Mouse (Mus musculus) thymus, postnatal 4 days (tissue): ENCODE results near the gene Maml3.

Experiments
- DNase-seq: peaks from one replicate; pipeline ENCODE4 v3.0.0; 2021

The Maml3 gene

DNA sequence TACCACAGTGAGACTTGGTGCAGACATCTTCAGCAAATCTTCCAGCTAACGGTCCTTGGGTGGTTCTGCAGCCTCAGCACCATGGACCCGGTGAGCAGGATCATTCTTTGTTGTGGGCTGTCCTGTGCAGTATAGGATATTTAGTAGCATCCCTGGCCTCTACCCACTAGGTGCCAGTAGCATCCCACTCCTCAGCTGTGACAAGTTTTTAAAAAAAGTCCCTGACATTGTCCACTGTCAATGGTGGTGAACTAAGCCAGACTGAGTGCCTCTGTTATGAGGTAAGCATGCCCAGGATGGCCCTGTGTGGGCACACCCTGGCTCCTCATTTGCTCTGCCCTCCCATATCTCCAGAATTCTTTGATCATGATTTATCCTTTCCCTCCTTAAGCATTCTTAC, 453.7 kb downstream of the Maml3 start:
- peak; percentile 20 for DNase-seq

DNA sequence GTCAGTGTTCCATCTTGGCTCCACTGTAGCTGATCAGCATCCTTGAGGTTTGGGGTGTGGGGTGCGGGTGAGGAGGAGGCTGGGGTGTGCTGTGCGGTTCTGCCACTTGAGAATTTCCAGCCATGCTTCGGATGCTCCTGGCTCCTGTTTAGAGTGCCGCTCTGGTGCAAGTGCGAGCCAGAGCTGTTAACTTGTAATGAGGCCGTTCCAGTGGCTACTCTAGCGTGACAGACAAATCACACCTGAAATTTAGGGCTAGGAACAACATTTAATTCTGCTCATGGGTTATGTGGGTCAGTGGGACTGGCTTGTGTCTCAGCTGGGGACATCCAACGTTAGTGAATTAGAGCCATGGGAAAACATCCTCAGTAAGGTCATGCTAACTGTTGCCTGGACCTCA, 454.9 kb downstream of the Maml3 start:
- no peak for DNase-seq

DNA sequence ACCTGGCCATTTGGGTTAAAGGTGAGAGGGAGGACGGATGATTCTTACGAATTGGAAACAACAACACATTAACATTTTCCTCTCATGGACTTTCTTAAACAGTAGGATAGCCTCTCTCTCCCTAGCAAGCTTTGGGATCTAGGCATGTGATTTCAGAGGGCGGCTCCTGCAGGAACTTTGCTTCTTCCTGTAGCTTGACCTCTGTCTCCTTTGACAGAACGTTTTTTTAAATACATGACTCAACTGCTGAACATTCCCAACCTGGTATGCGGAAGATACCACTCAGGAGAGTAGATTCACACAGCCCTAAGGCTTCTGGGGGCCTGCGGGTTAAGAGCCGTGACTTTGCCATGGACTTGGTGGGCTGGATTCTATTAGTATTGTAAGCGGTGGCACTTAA, 455.4 kb downstream of the Maml3 start:
- DNase-seq, result no peak

DNA sequence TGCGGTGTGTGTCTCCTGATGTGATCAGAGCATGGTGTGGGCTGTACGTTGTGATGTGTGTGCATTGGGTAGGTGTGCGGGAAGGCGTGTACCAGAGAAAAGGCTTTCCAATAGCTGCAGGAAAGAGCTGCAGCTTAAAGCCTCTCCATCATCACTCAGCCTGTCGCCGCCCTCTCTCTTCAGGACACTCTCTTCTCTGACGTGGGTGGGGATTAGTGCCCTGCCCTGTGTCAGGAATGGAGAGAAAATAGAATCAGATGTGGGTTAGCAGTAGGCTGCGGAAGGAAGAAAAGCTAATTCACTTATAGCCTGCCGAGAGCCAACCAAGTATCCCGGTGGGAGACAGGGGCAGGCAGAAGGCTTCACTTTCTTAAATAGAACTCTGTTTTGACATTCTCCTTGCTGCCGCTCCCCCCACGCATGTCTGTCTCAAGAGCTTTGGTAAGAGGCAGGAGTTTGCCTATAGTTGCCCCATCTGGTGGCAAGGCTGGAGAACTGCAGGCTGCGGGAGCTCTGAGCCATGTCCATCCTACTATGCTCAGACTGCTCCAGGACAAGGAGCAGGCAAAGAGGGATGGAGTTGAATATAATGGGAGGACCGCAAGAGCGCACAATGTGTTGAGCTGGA, 456.7 kb downstream of the Maml3 start:
- peak; percentile 85 for DNase-seq

DNA sequence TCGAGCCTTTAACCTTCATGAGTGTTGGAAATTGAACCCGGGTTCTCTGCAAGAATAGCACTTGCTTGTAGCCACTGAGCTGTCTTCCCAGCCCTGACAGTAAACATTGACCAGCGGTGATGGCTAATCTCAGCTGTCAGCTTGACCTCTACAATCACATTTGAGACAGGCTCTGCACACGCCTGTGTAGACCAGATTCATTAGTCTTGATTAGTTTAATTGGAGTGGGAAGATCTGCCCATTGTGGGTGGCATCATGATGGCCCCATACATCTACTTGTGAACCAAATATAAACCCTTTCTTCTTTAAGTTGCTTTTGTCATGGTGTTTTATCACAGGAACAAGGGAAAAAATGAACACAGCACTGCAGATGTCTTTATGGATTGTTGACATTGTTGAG, 457.5 kb downstream of the Maml3 start:
- DNase-seq, result no peak

DNA sequence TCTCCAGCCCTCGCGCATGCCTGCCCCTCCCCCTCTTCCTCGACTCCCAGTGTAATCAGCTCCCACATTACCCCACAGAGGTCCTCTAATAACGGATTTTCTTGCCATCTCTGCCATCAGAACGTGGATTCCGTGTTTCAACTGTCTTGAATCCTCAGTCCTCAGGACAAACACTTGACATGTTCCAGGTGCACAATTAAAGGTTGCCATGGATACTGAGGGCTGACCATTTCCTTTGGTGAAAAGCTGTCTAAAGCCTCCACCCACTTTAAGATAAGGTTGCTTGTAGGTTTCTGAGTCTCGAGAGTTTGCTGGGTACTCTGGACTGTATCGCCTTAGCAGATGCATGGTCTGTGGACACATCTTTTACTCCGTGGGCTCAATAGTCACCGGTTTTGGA, 458.6 kb downstream of the Maml3 start:
- DNase-seq, result no peak

DNA sequence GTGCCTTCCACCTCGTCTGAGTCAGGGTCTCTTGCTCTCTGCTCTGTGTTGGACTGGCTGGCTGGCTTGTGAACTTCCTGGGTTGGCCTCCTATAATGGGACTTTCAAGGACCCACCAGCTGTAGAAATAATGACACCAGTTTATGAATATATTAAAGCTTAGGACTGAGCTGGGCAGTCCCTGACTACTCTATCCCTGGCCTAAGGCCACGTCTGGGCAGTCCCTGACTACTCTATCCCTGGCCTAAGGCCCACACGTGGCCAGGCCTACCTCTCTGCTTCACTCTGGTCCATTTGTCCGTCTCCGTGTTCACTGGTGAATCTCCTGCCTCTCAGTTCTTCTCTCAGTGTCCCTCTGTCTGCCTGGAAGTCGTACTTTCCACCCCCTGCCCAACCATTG, 459.4 kb downstream of the Maml3 start:
- no peak for DNase-seq

DNA sequence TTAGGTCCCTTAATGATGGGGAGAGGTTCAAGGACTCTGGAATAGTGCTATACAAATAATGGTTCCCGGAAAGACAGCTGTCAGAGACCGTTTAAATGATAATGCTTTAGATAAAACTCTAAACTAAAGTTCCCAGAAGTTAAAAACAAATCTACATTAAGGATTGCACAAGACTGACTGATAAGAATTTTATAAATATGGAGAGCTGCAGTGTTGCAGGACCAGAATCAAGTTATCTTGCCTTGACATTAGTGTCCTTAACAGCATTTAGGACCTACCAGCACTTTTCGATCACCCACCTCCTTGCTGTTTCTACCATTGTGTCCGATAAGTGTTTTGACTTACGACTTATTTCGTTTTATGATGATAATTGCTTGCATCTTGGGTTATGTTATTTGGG, 466.6 kb downstream of the Maml3 start:
- DNase-seq, result no peak

DNA sequence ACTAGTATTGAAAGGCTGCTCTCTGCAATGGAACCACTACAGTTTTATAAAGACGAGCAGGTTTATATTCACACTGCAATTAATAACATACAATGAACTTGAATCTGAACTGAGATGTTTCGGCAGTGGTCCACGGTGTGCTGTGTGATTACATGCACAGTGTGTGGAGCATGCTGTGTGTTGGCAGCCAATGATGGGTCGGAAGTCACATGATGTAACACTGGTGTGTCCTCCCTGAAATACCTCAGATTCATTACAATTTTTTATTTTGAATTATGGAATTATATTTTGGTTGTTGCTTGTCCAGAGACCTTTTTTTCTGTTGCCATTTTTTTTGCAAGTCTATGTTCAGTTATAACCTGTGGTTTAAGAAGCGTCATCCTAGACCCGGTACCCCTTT, 467.6 kb downstream of the Maml3 start:
- DNase-seq, result no peak

DNA sequence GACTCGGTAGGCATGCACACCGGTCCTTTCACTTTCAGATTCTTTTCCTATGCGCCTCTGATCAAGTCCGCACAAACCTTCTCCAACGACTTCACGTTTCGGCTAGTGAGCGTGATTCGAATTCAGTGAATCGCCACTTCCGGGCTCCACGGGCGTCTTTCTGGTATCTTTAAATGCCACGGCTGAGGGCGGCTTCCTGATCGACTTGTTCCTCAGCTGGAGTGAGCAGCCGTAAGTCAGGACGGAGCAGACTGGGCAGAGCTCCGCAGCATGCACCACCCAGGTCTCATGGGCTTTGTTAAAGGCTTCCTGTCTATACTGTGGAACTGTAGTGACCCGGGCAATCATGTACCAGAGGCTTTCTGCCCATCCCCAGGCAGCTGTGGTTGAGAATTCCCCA, 468.2 kb downstream of the Maml3 start:
- peak; percentile 52 for DNase-seq

DNA sequence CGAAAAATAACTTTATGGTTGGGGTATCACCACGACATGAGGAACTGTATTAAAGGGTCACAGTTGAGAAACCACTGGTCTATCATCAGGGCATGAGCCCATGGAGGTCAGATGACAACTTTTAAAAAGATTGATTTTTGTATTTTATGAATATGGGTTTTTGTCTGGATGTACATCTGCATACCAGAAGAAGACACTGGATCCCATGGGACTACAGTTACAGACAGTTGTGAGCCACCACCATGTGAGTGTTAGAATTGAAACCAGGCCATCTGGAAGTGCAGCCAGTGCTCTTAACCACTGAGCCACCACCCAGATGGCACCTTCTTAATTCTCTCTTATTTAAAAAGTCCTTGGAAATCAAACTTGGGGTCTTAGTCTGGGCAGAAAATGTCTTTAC, 468.9 kb downstream of the Maml3 start:
- DNase-seq, result no peak
